Mouse (Mus musculus): ENCODE measurements around the gene Aurkaip1.

- TF ChIP-seq CTCF (IDR thresholded peaks at IDR 0.05; ENCODE audit: low read depth, low read length) = no peak
- no peak for TF ChIP-seq POLR2A (IDR thresholded peaks at IDR 0.05; ENCODE audit: insufficient read depth, low read length)
Observed at GRCm38 (mm10) chr4:155851368-155851767, 20.3 kb downstream of the Aurkaip1 start.

All from ES-Bruce4 (cell line).